Mouse (Mus musculus): ENCODE measurements around the gene Adamts8. TPM values are rescaled to one million over a fixed set of nuclear protein-coding genes. Genes with fewer than 3 reads are reported as not detected.

Adamts8 gene
- total RNA-seq, 4 experiments from 2014 or later = 3.3 to 5.4 (median 4.7) TPM

DNA sequence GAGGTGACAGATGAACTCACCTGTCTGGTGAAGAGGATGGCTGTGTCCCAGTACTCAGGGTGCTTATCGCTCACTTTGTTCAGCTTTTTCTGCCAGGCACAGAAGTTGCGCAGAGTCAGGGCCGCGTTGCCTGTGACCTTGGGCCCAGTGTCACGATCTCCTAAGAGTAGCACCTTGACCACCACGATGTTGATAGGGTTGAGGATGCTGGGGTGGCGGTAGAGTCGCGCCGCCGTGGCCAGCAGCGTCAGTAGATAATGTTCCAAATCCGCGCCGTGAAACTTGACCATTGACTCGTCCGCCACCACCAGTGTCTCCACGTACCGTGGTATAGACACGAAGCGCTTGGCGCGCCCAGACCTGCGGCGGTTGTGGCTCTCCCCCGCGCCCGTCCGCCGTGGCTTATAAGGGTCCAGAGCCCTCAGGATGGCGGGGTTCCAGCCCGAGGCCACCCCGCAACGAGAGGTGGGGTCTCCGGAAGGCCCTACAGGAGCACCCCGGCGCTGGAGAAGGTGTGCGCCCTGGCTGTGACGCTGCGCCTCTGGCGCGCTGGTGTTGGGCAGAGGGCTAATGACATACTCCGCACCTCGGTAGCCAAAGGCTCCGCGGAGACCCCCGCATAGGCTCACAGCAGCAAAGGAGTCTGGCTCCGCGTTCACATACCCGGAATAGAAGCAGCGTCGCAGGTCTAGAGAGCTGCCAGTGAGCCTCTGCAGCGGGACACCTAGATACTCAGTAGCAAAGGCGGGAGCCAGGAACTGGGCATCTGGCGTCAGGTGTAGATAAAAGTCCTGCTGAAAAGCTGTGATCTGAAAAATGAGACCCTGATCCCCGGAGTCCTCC, 20.9 kb upstream of the Adamts8 start:
- DNase-seq (ENCODE audit: low spot score in 2 of 2) = no peak

DNA sequence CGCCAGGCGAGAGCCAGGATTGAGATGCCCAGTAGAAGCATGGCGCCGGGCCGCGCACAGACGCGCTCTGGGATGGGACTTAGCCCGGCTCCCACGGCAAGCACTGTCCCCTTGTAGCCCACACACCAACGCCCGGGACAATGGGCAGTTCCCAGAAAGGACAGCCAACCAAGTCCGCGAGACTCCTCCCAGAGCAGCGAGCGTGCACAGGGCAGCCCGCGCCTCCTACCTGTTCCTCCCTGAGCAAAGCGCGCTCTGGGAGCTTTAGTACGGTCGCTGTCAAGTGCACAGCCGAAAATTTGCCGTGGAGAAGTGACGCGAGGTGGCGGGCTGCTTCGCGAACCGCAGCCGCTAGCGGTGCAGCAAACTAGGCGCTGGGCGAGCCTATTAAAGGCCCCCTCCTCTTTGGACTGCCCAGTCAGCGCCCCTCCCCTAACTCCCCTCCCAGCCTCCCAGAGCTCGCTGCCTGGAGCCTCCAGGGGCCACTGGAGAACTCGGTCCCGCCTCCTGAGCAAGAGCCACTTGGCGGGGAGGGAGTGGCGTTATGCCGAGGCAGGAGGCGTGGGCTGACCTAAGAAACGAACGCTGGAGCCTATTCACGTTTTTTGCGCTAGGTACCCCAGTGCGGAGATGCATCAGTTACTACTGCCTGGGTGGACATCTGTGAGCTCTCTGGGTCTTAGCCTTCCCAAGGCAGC, 20.0 kb upstream of the Adamts8 start, which contains the start of gene Adamts15:
TSS of gene Adamts15 (minus strand) at position 256 of the 698 bp plus-strand sequence.
- no peak for DNase-seq (ENCODE audit: low spot score in 2 of 2)

DNA sequence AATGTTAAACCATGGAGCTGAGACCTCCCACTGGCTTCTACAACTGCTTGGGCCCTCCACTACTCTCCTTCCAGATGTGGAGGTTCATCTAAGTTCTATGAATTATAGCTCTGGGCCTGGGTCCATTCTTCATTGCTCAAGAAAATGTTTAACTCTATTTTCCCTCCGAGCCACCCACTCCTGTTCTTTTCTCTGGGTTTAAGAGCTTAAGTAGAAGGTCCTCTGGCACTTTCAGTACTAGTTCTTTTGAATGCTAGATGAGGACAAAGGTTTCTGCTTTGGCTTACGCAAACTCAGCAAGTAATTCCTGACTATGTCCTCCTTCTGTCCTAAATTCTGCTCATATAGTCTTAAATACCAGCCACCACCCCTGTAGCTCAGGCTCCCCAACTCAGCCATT, 13.6 kb upstream of the Adamts8 start:
- no peak for DNase-seq (ENCODE audit: low spot score in 2 of 2)

DNA sequence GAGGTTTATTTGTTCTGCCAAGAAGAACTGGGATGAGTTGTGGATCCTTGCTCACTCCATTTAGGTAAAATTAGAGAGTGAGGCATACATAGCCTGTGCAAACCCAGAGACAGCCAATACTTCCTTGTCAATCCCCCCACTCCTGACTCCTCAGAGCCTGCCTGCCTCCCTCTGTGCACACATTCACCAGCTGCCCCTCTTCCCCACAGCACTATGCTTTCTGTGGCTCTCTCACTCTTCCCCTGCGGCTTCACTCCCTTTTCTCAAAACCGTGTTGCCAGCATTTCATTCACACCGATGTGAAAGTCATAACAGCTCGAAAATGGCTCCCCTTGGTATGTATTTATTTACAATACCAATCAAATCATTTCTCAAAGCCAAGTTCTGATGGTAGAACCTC, 10.0 kb upstream of the Adamts8 start:
- no peak for DNase-seq (ENCODE audit: low spot score in 2 of 2)

DNA sequence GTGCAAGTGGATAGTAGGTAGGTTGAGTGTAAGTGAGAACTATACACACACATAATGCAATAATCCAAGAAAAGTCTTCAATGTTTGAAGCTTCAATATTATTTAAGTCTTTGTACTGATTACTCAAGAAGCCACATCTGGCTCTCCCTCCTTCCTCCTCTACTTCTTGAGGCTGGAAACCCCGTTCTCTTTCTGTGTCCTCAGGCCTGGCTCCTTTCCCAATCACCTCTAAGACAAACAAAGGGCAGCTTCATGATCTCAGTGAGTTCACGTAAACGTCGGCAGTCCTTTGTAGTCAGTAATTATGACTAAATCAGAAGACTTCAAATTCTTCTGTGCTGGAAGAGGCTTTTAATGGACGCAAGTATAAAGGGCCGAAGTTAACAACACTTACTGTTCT, 7.5 kb upstream of the Adamts8 start:
- DNase-seq (ENCODE audit: low spot score in 2 of 2) = no peak

DNA sequence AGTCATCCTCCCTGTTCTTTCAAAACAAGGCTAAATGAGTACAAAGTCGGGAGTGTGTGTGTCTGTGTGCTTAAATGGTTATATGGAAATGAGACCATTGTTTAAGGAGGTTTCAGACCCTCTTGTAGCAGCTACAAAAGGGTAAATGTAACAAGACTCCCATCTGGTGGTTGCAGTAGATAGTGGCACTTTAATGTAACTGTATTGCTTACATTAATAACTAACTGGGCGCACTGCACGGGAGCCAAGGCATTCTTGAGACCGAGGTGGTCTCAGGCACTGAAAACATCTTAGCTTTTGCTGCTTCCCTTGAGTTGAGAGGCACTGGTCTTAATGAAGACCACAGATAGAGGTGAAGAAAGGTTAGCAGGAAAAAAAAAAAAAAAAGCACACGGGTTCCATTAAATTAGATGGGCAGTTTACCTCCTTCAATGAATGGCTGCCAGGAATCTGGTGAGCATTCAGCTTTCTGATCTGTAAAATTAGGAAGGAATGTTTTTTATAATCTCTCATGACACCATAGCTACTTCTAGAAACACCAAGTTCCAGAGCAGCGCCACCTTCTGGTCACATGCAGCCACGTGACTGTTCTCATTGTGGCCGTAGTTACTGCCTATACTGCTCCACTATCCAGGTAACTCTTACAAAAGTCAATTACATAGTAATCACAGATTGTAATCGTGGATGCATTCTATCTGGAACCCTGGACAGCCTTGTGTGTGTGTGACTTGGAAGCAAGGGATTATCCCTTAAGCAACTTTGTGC, 5.5 kb upstream of the Adamts8 start:
- peak in 1 of 2 experiments; percentile 56 for DNase-seq (ENCODE audit: low spot score in 2 of 2)

DNA sequence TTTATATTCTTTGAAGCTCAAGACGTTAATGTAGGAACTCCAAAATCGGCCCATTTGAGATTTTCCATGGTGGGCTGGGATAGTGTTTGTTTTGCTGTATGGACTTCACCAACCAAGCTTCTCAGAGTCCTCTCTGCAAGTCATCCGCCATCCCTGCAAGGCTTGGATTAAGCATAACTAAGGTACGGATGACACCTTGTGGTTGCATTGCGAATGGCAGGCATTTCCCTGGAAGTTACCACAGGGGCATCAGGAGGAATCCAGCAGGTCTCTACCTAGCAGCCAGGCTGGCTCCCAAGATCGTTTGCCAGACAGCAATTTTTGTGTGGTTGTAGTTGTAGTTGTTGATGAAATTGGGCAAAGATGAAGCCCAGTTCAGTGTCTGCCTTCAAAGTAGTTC, 2.0 kb upstream of the Adamts8 start:
- DNase-seq (ENCODE audit: low spot score in 2 of 2) = peak; percentile 83 to 95

DNA sequence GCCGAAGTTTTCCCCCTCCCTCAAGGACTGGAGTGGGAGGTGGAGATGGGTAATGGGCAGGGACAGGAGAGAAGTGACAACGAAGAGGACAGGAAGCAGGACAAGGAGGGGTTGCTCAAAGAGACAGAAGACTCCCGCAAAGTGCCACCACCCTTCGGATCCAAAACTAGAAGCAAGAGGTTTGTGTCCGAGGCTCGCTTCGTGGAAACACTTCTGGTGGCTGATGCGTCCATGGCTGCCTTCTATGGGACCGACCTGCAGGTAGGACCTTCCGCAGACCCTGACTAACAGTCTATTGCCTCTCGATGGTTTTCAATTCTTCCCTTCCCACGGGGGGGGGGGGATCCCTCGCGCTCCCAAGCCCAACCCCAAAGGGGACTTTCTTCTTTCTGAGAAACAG, 979 bp downstream of the Adamts8 start:
- no peak for DNase-seq (ENCODE audit: low spot score in 2 of 2)

DNA sequence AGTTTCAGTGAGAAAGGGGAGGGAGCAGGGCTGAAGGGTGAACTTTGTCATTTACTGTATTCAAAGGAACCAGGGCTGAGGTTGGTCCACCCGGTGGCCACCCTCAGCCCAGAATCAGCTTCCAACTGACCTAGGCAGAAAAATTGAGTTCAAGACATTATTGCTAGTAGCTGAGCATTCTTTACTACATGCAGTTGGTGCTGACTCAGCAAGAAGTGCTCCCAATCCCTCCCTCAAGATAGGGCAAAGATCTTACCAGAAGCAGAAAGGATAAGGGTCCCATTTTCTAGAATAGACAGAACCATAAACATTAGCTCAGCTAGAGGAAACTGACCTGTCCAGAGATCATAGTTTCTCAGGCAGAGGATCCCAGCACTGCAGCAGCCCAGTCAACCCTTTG, 1.9 kb downstream of the Adamts8 start:
- DNase-seq (ENCODE audit: low spot score in 2 of 2) = no peak

DNA sequence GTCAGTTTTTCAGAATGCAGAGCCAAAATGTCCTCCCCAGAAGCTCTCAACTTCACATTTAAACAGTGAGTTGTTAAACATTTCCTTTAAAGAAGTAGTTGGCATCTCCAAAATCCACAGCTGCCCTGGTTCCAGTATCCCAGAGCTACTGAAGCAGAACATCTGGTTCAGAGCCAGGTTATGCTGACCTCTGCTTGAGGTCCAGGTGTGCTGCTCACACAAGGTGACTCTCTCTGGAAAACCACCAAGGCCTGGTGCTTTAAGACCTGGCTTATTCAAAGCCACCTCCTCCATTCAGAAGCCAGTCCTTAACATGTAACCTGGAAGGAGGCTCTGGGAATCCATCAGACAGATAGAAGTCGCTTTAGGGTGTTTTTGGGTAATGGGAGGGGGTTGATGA, 2.9 kb downstream of the Adamts8 start:
- no peak for DNase-seq (ENCODE audit: low spot score in 2 of 2)

DNA sequence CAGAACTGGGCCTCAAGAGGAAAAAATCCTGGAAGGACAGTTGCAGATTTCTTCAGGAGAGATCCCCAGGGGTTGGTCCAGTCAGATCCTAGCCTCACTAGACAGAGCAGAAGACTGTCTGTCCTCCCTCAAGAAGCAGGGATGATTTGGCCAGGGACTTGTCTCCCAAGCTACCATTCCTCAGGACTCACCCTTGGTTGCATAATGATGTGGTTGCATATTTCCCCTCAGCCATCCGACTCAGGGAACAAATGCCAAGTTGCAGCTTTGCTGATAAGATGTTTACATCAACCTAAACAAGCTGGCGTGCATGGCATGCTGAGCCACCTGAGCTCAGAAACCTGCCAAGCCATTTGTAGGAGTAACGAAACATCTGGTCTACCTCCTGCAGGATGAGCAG, 7.1 kb downstream of the Adamts8 start:
- no peak for DNase-seq (ENCODE audit: low spot score in 2 of 2)

DNA sequence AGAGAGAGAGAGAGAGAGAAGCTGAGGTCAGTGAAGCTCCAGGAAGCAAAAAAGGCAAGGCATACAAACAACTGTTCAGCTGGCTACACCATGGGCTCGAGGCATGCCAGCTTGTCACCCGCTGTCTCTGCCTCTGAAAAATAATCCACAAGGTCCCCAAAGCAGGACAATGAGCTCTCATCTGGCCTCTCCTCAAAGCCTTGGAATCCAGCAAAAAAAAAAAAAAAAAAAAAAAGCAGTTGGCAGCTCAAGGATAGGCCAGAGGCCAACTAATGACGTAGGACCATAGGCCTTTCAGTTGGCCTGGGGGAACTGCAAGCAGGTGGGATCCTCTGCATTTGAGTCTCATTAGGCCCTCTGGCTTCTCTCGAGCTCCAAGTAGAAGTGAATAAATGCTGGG, 7.6 kb downstream of the Adamts8 start:
- DNase-seq (ENCODE audit: low spot score in 2 of 2) = no peak

DNA sequence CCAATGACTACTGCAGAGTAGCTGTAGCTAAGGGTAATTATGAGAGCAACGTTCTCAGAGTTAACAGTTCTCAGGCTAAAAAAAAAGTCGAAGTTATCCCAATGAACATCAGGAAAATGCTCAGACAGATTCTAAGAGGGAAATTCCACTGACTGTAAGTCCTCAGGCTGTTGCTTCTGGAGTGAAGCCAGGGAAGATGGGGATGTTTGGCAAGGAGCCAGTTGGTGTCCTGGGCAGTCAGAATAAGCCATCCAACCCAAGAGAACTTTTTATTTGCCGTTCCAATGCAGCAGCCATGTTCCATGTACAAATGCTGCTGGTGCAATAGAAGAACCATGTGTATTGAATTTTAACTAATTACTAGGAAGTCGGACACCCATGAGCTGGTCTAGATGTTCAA, 8.2 kb downstream of the Adamts8 start:
- DNase-seq (ENCODE audit: low spot score in 2 of 2) = no peak

DNA sequence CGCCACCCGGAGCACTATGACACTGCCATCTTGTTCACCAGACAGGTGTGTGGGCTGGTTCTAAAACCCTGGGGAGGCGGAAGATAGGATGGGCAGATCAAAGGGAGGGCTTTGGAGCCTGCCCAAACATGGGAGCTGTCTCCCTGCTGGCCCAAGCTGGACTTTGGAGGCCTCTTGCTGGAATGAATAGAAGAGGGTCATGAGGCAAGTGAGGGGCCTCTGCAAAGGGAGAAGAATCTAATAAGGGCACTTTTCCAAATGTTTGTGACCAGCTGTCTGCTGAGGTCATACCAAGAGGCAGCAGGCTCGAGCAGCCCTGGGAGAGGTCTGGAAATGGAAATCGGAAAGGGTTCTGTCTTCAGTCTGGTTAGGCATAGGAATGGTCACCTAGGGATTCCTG, 9.1 kb downstream of the Adamts8 start:
- DNase-seq (ENCODE audit: low spot score in 2 of 2) = no peak

DNA sequence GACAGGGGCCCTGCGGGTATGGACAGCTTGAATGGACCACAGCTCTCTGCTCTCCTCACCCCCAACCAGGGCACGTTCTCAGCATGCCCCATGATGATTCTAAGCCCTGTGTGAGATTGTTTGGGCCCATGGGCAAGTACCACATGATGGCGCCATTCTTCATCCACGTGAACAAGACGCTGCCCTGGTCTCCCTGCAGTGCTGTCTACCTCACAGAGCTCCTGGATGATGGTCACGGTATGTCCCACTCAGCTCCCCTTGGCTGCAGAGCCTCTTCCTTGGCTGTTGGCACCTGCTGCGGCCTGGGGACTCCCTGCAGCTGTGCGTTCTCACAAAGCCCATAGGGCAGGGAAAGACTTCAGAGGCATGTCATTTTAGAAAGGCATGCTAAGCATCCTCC, 10.9 kb downstream of the Adamts8 start:
- DNase-seq (ENCODE audit: low spot score in 2 of 2) = no peak

DNA sequence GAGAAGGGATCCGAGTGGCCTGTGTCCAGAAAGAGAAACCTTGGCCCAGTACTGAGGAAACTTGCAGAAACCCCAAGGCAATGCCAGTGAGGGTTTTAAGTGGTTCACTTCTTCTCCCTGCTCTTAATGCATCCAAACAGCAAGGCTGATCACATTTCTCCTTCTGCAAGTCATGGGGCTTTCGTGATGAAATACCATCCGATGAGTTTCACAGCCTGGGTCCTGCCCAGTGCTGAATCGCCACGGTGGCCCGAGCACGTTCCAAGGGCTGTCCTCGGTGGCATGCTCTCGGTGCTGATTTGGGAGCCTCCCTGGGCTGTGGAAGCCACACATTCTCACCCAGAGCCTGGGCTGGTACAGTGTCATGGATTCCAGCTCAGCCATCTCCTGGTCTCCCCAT, 12.9 kb downstream of the Adamts8 start:
- DNase-seq (ENCODE audit: low spot score in 2 of 2) = no peak

DNA sequence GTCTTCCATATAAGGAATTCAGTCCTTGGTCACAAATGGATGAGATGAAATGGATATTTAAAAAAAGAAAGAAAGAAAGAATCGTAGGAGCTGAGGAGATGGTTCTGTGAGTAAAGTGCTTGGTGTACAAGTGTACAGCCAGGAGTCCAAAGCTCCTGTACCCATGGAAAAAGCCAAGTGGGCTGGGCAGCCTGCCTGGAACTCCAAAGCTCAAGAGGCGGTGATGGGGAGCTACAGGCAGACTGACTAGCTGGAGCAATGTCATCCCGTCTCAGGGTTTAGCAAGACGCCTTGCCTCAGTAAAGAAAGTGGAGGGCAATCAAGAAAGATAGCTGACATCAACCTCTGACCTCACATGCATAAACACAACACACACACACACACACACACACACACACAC, 21.4 kb downstream of the Adamts8 start:
- no peak for DNase-seq (ENCODE audit: low spot score in 2 of 2)

DNA sequence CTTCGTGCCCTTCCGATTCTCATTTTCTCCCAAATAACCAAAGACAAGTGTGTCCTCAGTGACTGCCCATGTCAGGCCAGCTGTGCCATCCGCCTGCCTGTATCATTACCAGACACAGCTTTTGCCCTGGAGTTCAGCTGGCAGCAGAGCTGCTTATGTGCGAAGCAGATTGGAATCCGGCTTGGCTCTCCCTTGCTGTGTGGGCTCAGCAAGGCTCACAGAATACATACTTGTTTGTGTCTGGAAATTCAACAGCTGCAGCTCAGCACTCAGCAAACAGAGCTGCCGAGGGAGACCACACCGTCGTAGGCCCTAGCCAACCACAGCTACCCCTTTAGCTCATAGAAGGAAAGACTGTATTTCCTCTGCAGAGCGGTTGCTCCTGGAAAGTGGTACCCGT, 22.3 kb downstream of the Adamts8 start:
- DNase-seq (ENCODE audit: low spot score in 2 of 2) = peak in 1 of 2 experiments; percentile 49

DNA sequence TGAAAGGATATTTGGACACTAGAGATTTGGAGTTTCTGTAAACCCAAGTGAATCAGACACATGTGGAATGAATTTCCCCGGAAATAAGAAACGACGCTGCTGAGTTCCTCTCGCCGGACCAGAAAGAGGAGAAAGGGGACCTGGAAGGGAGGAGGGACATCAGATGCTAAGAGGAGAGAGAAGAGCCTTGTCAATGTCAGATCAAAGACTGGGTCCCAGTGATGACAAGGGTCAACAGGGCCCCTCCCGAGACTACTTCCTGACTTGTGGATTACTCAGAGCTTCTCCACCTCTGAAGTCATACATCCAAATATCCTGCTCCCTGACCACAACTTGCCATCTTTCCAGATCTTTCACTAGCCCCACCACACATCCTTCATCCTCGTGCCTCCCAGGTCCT, 24.5 kb downstream of the Adamts8 start:
- DNase-seq (ENCODE audit: low spot score in 2 of 2) = no peak

DNA sequence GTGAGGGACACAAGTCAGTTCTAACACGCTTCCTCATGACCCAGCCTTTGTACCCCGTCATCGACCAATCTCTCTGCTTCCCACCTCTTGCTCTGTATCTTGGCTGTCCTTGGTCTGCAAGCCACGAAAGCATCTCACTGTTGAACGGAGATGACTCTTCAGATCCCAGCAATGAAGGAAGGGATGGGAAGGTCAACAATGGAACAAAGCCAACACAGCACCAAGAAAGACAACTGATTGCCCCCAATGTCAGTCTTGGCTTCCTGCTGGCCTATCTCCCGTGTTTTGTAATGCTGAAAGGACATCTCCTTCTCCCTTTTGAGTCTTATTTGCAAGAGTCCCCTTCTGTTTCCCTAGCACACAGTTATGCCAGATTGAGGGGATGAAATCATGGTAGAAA, 25.8 kb downstream of the Adamts8 start:
- DNase-seq (ENCODE audit: low spot score in 2 of 2) = no peak

DNA sequence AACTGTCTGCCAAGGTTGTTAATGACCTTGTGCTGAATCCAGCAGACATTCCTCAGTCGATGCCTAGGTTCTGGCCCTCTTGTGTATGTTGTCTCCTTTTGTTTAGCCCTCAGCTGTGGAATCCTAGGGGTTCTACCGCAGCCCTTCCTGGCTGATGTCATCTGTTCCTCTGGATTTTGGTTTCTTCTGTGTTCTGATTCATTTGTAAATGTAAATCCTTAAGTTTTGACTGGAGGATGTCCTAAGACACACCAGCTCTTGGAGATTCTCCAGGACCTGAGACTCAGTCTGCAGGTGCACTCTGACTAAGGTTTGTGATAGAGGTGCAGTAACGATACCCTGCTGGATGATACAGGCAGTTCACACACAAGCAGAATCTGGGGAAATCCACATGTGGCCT, 27.6 kb downstream of the Adamts8 start:
- DNase-seq (ENCODE audit: low spot score in 2 of 2) = no peak

DNA sequence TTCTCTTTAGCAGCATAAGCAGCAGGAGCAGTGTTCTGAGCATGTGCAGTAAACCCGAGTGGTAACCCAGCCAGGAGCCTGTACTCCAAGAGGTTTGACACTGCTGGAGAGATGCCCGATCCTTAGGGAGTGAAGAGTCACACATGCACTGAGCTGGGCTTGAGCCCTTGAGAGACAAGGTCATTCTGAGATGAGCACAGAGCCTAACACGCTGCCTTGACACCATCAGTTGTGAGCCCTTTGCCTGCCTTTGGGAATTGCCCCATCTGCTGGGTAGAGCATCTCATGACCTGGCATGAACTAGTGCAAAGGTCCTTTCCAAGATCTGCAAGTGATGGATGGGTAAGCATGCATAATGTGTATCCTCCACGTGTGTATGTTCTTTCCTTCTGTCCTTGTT, 29.6 kb downstream of the Adamts8 start:
- DNase-seq (ENCODE audit: low spot score in 2 of 2) = no peak

All from layer of hippocampus, adult 8-10 months (tissue).